41 mouse cellular contexts compared by ENCODE assay signal in the genomic region with DNA sequence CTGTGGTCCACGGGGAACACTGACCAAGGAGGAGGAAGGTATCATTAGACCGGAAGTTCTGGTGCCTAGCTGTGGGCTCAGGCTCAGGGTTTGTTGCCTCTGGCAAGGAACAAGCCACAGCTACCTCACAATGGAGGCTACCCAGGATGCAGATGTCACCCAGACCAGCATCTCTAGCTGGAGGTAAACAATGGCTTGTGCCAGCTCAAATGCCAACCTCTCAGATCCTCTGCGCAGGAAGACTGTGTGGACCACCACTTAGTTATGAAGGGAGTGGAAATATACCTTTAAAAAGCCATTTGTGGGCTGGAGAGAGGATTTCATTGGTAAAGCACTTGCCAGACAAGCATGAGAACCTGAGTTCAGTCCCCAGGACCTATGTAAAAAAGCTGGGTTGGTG. TPM values are rescaled to one million over a fixed set of nuclear protein-coding genes. Genes with fewer than 3 reads are reported as not detected.
"Had no signal": no experiment of that assay in that cellular context is flagged by ENCODE, and none has a peak within 500 bp of the region (broad histone marks: within the 10 kb centered on the region; RNA-seq: fewer than 3 reads in every experiment).

A gene (minus strand): TSS at position 101 of the 400 bp plus-strand sequence.

- H3K4me3 ChIP-seq: heart, embryonic 10.5 days; heart, embryonic 12.5 days; heart, embryonic 13.5 days; heart, embryonic 15.5 days; hindbrain, embryonic 10.5 days; hindbrain, embryonic 12.5 days; hindbrain, embryonic 13.5 days; hindbrain, embryonic 15.5 days; intestine, embryonic 15.5 days; kidney, embryonic 15.5 days; layer of hippocampus, adult 2 months had no signal

- DNase-seq: heart, postnatal 10 days; heart, postnatal 14 days; heart, postnatal 36 days; heart, postnatal 4 days; kidney, adult 11 months; kidney, adult 18-20 months; kidney, adult 2 months; kidney, adult 8-10 months; kidney, adult 9 months; kidney, postnatal 10 days; kidney, postnatal 14 days; kidney, postnatal 25 days; kidney, postnatal 36 days; kidney, postnatal 4 days; layer of hippocampus, adult 9-11 months; layer of hippocampus, postnatal 36 days had no signal

- H3K36me3 ChIP-seq: heart, embryonic 10.5 days; heart, embryonic 12.5 days; heart, embryonic 13.5 days; heart, embryonic 15.5 days; hindbrain, embryonic 10.5 days; hindbrain, embryonic 12.5 days; hindbrain, embryonic 13.5 days; hindbrain, embryonic 15.5 days; intestine, embryonic 15.5 days; kidney, embryonic 15.5 days had no signal

- H3K4me1 ChIP-seq: heart, embryonic 10.5 days; heart, embryonic 12.5 days; heart, embryonic 13.5 days; heart, embryonic 15.5 days; hindbrain, embryonic 10.5 days; hindbrain, embryonic 12.5 days; hindbrain, embryonic 13.5 days; hindbrain, embryonic 15.5 days; intestine, embryonic 15.5 days; kidney, embryonic 15.5 days had no signal

- H3K27ac ChIP-seq: heart, embryonic 10.5 days; heart, embryonic 13.5 days; heart, embryonic 15.5 days; hindbrain, embryonic 10.5 days; hindbrain, embryonic 12.5 days; hindbrain, embryonic 13.5 days; hindbrain, embryonic 14.5 days; hindbrain, embryonic 15.5 days; hindbrain, postnatal 0 days; intestine, embryonic 15.5 days; kidney, embryonic 15.5 days; kidney, postnatal 0 days; layer of hippocampus, adult 2 months had no signal

- H3K27me3 ChIP-seq: heart, embryonic 12.5 days; heart, embryonic 13.5 days; heart, embryonic 15.5 days; hindbrain, embryonic 12.5 days; hindbrain, embryonic 13.5 days; hindbrain, embryonic 15.5 days; intestine, embryonic 15.5 days; kidney, embryonic 15.5 days had no signal

RNA-seq across cellular contexts. Expression of the gene that starts here (rescaled TPM):
- polyA plus RNA-seq: heart, embryonic 10.5 days; heart, embryonic 11.5 days; heart, embryonic 12.5 days; heart, embryonic 13.5 days; heart, embryonic 14.5 days; heart, embryonic 15.5 days; heart, embryonic 16.5 days; heart, postnatal 0 days; hindbrain, embryonic 10.5 days; hindbrain, embryonic 11.5 days; hindbrain, embryonic 12.5 days; hindbrain, embryonic 13.5 days; hindbrain, embryonic 14.5 days; hindbrain, embryonic 15.5 days; hindbrain, embryonic 16.5 days; hindbrain, postnatal 0 days; intestine, embryonic 14.5 days; intestine, embryonic 15.5 days; intestine, embryonic 16.5 days; intestine, postnatal 0 days; kidney, embryonic 14.5 days; kidney, embryonic 15.5 days; kidney, embryonic 16.5 days; kidney, postnatal 0 days had no signal
